19 mouse cellular contexts compared by ENCODE assay signal in the genomic region with DNA sequence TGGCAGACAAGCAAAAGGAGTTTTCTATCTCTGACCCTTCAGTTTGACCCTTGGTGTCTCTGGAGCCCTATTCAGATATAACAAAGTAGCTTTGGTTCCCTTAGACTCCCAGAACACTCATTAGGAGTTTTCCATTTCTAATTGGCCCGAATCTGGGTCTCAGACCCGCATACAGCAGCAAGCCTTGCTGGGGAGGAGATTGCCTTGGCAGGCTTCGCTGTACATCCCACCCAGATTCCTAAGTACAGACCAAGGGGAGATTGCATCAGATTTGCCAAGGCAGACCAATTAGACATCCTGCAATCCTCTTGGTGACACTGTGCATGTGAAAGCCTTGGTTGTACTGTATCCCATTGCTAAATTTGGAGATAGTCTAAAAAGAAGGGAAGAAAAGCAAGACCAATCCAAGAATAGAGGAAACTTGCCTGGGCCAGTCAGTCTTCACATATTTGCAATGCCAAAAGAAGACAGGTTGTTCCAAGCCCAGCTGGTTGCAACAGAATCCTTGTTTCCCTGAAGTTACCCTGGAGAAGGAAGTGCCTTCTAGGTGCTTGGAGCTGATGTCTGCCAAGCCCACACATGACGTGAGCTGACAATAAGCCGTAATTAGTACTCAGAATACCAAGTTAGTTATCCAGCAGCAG.
A peak's percentile ranks its signal among the peaks of the same experiment; 100 is the strongest.
DNase-seq lines count a peak whose midpoint lies in the region; ATAC-seq and TF ChIP-seq lines count a peak whose summit lies in the region.
"Had no signal": no experiment of that assay in that cellular context is flagged by ENCODE, and none has a peak within 500 bp of the region (broad histone marks: within the 10 kb centered on the region; RNA-seq: fewer than 3 reads in every experiment).

No protein-coding gene starts in this region.

- H3K27ac ChIP-seq in forebrain, embryonic 16.5 days (ENCODE audit: low read length) = no peak overlapping the region
- H3K27ac ChIP-seq in forebrain, embryonic 13.5 days = no peak overlapping the region
- H3K27ac ChIP-seq in intestine, embryonic 16.5 days (ENCODE audit: low read length) = no peak overlapping the region
- no peak overlapping the region for H3K27ac ChIP-seq in liver, embryonic 12.5 days
- H3K27ac ChIP-seq: embryonic facial prominence, embryonic 12.5 days; limb, embryonic 15.5 days; neural tube, embryonic 13.5 days; stomach, embryonic 15.5 days had no signal

- no peak overlapping the region for H3K9ac ChIP-seq in forebrain, embryonic 16.5 days (replicated peaks; ENCODE audit: low read depth, low read length)
- no peak overlapping the region for H3K9ac ChIP-seq in forebrain, embryonic 13.5 days
- no peak overlapping the region for H3K9ac ChIP-seq in intestine, embryonic 16.5 days (ENCODE audit: low read depth, low read length)
- no peak overlapping the region for H3K9ac ChIP-seq in liver, embryonic 12.5 days
- H3K9ac ChIP-seq: embryonic facial prominence, embryonic 12.5 days; limb, embryonic 15.5 days; lung, embryonic 14.5 days; neural tube, embryonic 13.5 days; stomach, embryonic 15.5 days had no signal

- ATAC-seq in forebrain, embryonic 16.5 days = peak; percentile 75
- ATAC-seq in forebrain, embryonic 13.5 days = no peak
- ATAC-seq in intestine, embryonic 16.5 days = no peak
- ATAC-seq in liver, embryonic 12.5 days = no peak
- ATAC-seq: hindbrain, embryonic 16.5 days had no signal

- H3K4me1 ChIP-seq in forebrain, embryonic 16.5 days (replicated peaks; ENCODE audit: control insufficient read depth, insufficient read depth, low read length) = peaks cover 2% of the 10 kb centered on the region; the same call in 1 of the 2 replicates
- H3K4me1 ChIP-seq in forebrain, embryonic 13.5 days = no peaks in the 10 kb centered on the region
- H3K4me1 ChIP-seq in intestine, embryonic 16.5 days (ENCODE audit: control insufficient read depth, insufficient read depth, low read length) = no peaks in the 10 kb centered on the region
- H3K4me1 ChIP-seq in liver, embryonic 12.5 days = no peaks in the 10 kb centered on the region
- H3K4me1 ChIP-seq: embryonic facial prominence, embryonic 12.5 days; limb, embryonic 15.5 days; neural tube, embryonic 13.5 days; stomach, embryonic 15.5 days had no signal

- 36% methylated on average over 5 of the region's 5 CpGs for WGBS in forebrain, embryonic 16.5 days
- WGBS in forebrain, embryonic 13.5 days = 54% methylated on average over 5 of the region's 5 CpGs
- 86% methylated on average over 5 of the region's 5 CpGs for WGBS in intestine, embryonic 16.5 days
- WGBS in liver, embryonic 12.5 days (ENCODE audit: insufficient replicate concordance) = 63% methylated on average over 5 of the region's 5 CpGs

- no peaks in the 10 kb centered on the region for H3K79me2 ChIP-seq in myocyte (ENCODE audit: control insufficient read depth, insufficient read depth)

- H3K36me3 ChIP-seq in forebrain, embryonic 16.5 days (ENCODE audit: control insufficient read depth, insufficient read depth) = no peaks in the 10 kb centered on the region
- no peaks in the 10 kb centered on the region for H3K36me3 ChIP-seq in forebrain, embryonic 13.5 days (ENCODE audit: poor library complexity, severe bottlenecking)
- no peaks in the 10 kb centered on the region for H3K36me3 ChIP-seq in myocyte (ENCODE audit: control insufficient read depth, insufficient read depth)
- no peaks in the 10 kb centered on the region for H3K36me3 ChIP-seq in intestine, embryonic 16.5 days (ENCODE audit: control insufficient read depth, insufficient read depth, low read length)
- H3K36me3 ChIP-seq in liver, embryonic 12.5 days = no peaks in the 10 kb centered on the region
- H3K36me3 ChIP-seq: embryonic facial prominence, embryonic 12.5 days; limb, embryonic 15.5 days; neural tube, embryonic 13.5 days; stomach, embryonic 15.5 days had no signal

- no peak overlapping the region for H3K4me3 ChIP-seq in forebrain, embryonic 16.5 days (replicated peaks; ENCODE audit: low read length)
- no peak overlapping the region for H3K4me3 ChIP-seq in forebrain, embryonic 13.5 days
- no peak overlapping the region for H3K4me3 ChIP-seq in myocyte
- no peak overlapping the region for H3K4me3 ChIP-seq in intestine, embryonic 16.5 days (ENCODE audit: low read length)
- no peak overlapping the region for H3K4me3 ChIP-seq in liver, embryonic 12.5 days
- H3K4me3 ChIP-seq: embryonic facial prominence, embryonic 12.5 days; limb, embryonic 15.5 days; neural tube, embryonic 13.5 days; stomach, embryonic 15.5 days had no signal

- TF ChIP-seq POLR2A in myocyte (IDR thresholded peaks at IDR 0.05; ENCODE audit: insufficient read length, low read depth) = no peak

- H3ac ChIP-seq in myocyte (ENCODE audit: control insufficient read depth, insufficient read length) = no peak overlapping the region

- no peaks in the 10 kb centered on the region for H3K9me3 ChIP-seq in forebrain, embryonic 16.5 days (ENCODE audit: control insufficient read depth, low read length)
- H3K9me3 ChIP-seq in forebrain, embryonic 13.5 days (replicated peaks) = no peaks in the 10 kb centered on the region
- H3K9me3 ChIP-seq in intestine, embryonic 16.5 days (ENCODE audit: control insufficient read depth, low read length) = no peaks in the 10 kb centered on the region
- no peaks in the 10 kb centered on the region for H3K9me3 ChIP-seq in liver, embryonic 12.5 days (replicated peaks)
- H3K9me3 ChIP-seq: embryonic facial prominence, embryonic 12.5 days; limb, embryonic 15.5 days; neural tube, embryonic 13.5 days; stomach, embryonic 15.5 days had no signal

- H3K27me3 ChIP-seq in forebrain, embryonic 16.5 days (replicated peaks; ENCODE audit: control insufficient read depth, insufficient read depth, low read length) = no peaks in the 10 kb centered on the region
- H3K27me3 ChIP-seq in forebrain, embryonic 13.5 days = no peaks in the 10 kb centered on the region
- no peaks in the 10 kb centered on the region for H3K27me3 ChIP-seq in myocyte (ENCODE audit: control insufficient read depth, insufficient read depth, insufficient read length)
- no peaks in the 10 kb centered on the region for H3K27me3 ChIP-seq in intestine, embryonic 16.5 days (replicated peaks; ENCODE audit: control insufficient read depth, insufficient read depth, low read length)
- H3K27me3 ChIP-seq in liver, embryonic 12.5 days (replicated peaks) = no peaks in the 10 kb centered on the region
- H3K27me3 ChIP-seq: embryonic facial prominence, embryonic 12.5 days; limb, embryonic 15.5 days; neural tube, embryonic 13.5 days; stomach, embryonic 15.5 days had no signal

- peak; percentile 81 for DNase-seq in Muller cell, postnatal 12 days (ENCODE audit: inconsistent ontology term)
- DNase-seq in gonadal fat pad, adult 2 months (ENCODE audit: low read depth) = peak; percentile 84
- DNase-seq: adrenal gland, postnatal 10 days; B cell, adult 2 months; cerebellum, postnatal 14 days; heart, postnatal 14 days; kidney, adult 9 months; lung, embryonic 14.5 days; thymus, postnatal 36 days had no signal

- H3K4me2 ChIP-seq in forebrain, embryonic 16.5 days (ENCODE audit: low read length) = no peak overlapping the region
- no peak overlapping the region for H3K4me2 ChIP-seq in forebrain, embryonic 13.5 days
- no peak overlapping the region for H3K4me2 ChIP-seq in myocyte (ENCODE audit: low read depth)
- H3K4me2 ChIP-seq in intestine, embryonic 16.5 days (ENCODE audit: low read depth, low read length) = no peak overlapping the region
- H3K4me2 ChIP-seq in liver, embryonic 12.5 days = no peak overlapping the region
- H3K4me2 ChIP-seq: embryonic facial prominence, embryonic 12.5 days; limb, embryonic 15.5 days; lung, embryonic 14.5 days; neural tube, embryonic 13.5 days; stomach, embryonic 15.5 days had no signal

TF ChIP-seq in myocyte, 11 proteins besides CTCF, POLR2A, EP300 and RAD21:
- TF ChIP-seq CEBPB (IDR thresholded peaks at IDR 0.05; ENCODE audit: insufficient read depth, poor library complexity, severe bottlenecking) = peak; percentile 47; the same call in 1 of the 2 replicates
- no peak for TF ChIP-seq MYOG (IDR thresholded peaks at IDR 0.05; ENCODE audit: control insufficient read depth in 1 of 3, insufficient read depth in 1 of 3, insufficient read length in 2 of 3, low read depth in 2 of 3)
- no peak for TF ChIP-seq SRF (IDR thresholded peaks at IDR 0.05; ENCODE audit: control insufficient read depth, insufficient read length, low read depth)
